Mouse (Mus musculus) CH12.LX (cell line): Measurements from ENCODE around the gene Prdx3.

ENCODE experiments used
- BHLHE40 ChIP-seq: IDR thresholded peaks from 2 replicates; pipeline ENCODE4 v1.6.1; 2011; ENCODE audit warnings: mild to moderate bottlenecking, low read depth, low read length, improper control_type of control experiment
- CTCF ChIP-seq, 2 experiments: IDR thresholded peaks in 1 of 2; conservative IDR thresholded peaks in 1 of 2; 2 replicates each; pipeline ENCODE4 v1.5.1; 2011 to 2012; ENCODE audit warnings: low read depth in 2 of 2, low read length in 2 of 2, improper control_type of control experiment in 1 of 2, inconsistent platforms in 1 of 2, mild to moderate bottlenecking in 1 of 2, moderate library complexity in 1 of 2
- EP300 ChIP-seq: IDR thresholded peaks from 2 replicates; pipeline ENCODE4 v1.6.1; 2011; ENCODE audit warnings: low read length, improper control_type of control experiment
- JUN ChIP-seq: IDR thresholded peaks from 2 replicates; pipeline ENCODE4 v1.6.1; 2011; ENCODE audit warnings: low read depth, mild to moderate bottlenecking, low read length, improper control_type of control experiment, moderate library complexity; ENCODE audit not compliant: insufficient read depth
- MAFK ChIP-seq: IDR thresholded peaks from 2 replicates; pipeline ENCODE4 v1.6.1; 2011; ENCODE audit warnings: low read length, improper control_type of control experiment; ENCODE audit not compliant: insufficient replicate concordance
- RAD21 ChIP-seq: IDR thresholded peaks from 2 replicates; pipeline ENCODE4 v1.6.1; 2011; ENCODE audit warnings: low read depth, mild to moderate bottlenecking, low read length, improper control_type of control experiment, moderate library complexity
- RCOR1 ChIP-seq: conservative IDR thresholded peaks from 2 replicates; pipeline ENCODE4 v1.6.1; 2012; ENCODE audit warnings: low read depth, mild to moderate bottlenecking, inconsistent platforms, low read length, improper control_type of control experiment
- TCF12 ChIP-seq: IDR thresholded peaks from 2 replicates; pipeline ENCODE4 v1.6.1; 2014; ENCODE audit warnings: low read depth, mild to moderate bottlenecking, inconsistent platforms, low read length, improper control_type of control experiment
- ZC3H11A ChIP-seq: IDR thresholded peaks from 2 replicates; pipeline ENCODE4 v1.6.1; 2012; ENCODE audit warnings: low read depth, mild to moderate bottlenecking, inconsistent platforms, low read length, improper control_type of control experiment

GRCm38 (mm10) chr19:60905477-60905876, 31.1 kb upstream of the Prdx3 start:
- TF ChIP-seq TCF12 (no peak), RAD21 (no peak), CTCF (conservative IDR thresholded peaks at IDR 0.05 in 1 of 2, IDR thresholded peaks at IDR 0.05 in 1 of 2; ENCODE audit: low read depth in 2 of 2, low read length in 2 of 2) (no peak), RCOR1 (no peak), EP300 (no peak), ZC3H11A (no peak), JUN (no peak), MAFK (no peak), BHLHE40 (no peak)
